Mouse (Mus musculus) embryonic fibroblast, embryonic 13.5 days (primary cell): Measurements from ENCODE around the gene Itga2b.

Experiments used
- CTCF ChIP-seq: IDR thresholded peaks from 2 replicates; pipeline ENCODE4 v1.5.1; 2011; ENCODE audit warnings: mild to moderate bottlenecking, control low read depth, low read length, moderate library complexity, borderline replicate concordance; ENCODE audit not compliant: insufficient read depth
- POLR2A ChIP-seq: IDR thresholded peaks from 2 replicates; pipeline ENCODE4 v1.6.1; 2011; ENCODE audit warnings: low read depth, mild to moderate bottlenecking, control low read depth, low read length, moderate library complexity

DNA sequence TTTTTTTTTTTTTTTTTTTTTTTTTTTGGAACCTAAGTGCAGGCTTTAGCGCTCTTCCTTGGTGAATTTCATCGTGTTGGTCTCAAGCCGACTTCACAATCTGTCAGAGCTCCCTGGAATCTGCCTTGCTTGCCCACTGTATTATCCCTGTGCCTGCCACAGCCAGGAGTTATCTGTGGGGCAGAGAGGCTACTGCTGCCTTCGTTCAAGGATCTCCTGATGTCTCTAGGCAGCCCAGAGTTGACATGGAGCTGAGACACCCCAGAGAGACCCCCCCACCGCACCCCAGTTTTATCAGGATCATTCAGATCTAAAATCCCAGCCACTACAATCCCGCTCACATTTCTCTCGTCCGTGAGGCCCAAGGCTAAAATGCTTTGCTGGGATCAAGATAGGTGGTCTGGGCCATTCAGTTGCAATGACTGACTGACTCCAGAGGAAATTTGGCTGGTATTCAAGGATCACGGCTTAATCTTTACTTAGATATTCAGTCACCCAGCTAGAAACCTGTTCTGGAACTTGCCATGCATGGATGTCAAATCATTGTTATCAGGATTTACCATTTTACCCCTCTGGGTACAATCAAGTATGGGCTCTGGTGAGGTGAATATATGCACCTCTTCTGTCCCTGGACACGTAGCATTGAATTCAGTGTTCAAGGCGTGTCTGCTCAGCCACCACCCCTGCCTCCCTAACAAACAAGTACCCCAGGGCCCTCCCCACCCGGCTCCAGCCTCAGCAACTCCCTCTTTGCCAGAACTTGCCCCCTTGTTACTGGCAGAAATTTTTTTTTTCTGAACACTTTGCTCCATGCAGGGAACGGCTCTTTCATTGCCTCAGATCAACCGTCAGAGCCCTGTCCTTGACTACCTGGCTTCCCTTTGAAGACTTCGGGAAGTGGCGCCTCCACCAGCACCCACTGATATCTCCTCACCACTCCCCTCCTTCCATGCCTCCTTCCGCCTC, 20.6 kb downstream of the Itga2b start:
- TF ChIP-seq POLR2A (no peak), CTCF (no peak)
